Mouse (Mus musculus) heart, postnatal 4 days (tissue): Measurements from ENCODE around the gene Gm6763. TPM values are rescaled to one million over a fixed set of nuclear protein-coding genes. Genes with fewer than 3 reads are reported as not detected.
"Not testable (repeated sequence)": the region's sequence is repeated elsewhere in the genome, so short reads cannot be mapped to it uniquely, and the experiment has no call there.

Source experiments
- DNase-seq: peaks from one replicate; pipeline ENCODE4 v3.0.0; 2021
- total RNA-seq, 2 experiments: library from RNA; stranded (reverse); gene quantifications; 2 replicates each; pipeline ENCODE4 v1.2.3; 2021

The Gm6763 gene
- total RNA-seq = not detected

DNA sequence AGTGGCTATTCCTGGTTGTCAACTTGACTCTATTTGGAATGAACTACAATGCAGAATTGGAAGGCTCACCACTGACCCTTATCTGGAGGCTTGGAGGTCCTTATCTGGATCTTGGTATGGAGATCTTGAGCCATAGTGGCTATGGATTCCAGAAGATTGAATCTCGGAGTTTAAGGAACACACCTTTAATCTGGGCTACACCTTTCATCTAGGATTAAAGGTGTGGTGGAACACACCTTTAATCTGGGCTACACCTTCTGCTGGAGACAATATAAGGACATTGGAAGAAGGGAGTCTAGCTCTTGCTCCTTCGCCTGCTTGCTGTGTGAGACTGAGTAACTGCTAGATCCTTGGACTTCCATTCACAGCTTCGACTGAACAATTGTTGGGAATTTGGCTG, at the start of gene Gm6763:
Gene Gm6763, plus strand, starts transcription at position 301 of the 400 bp plus-strand sequence.
- not testable (repeated sequence) for DNase-seq

DNA sequence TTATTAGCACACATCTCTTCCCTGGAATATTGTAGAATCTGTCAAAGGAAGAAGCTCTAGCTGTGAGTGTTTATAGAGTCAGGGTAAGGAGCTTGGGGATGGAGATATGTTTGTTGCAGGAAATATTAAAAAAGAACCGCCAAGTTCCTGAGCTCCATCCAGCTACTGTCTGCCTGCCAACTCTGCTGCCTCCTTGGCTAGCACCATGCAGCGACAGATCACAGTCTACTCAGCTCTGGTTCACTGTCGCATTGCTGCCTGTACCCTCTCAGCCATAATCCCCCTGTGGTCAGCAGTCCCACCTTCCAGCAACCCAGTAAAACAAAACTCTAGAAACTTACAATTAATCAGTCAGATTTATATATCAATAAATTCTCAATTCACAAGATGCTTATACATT, 41.3 kb upstream of the Gm6763 start:
- no peak for DNase-seq

DNA sequence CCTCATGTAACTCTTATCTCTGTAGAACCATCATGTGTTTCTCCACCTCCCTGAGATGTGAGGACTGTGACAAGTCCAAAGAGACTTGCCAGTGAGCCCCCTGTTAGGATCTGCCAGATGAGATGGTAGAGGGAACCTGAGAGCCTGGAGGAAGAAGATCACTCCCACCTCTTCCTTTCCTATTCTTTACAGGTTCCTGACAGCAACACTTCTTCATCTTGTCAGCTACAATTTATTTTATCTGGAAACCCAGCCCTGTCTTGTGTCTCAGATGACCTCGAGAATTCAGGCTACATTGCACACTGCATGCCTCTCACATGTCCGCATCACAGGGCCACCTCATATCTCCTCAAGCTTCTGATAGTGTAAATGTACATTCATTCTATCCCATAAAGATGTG, 33.0 kb upstream of the Gm6763 start:
- no peak for DNase-seq

DNA sequence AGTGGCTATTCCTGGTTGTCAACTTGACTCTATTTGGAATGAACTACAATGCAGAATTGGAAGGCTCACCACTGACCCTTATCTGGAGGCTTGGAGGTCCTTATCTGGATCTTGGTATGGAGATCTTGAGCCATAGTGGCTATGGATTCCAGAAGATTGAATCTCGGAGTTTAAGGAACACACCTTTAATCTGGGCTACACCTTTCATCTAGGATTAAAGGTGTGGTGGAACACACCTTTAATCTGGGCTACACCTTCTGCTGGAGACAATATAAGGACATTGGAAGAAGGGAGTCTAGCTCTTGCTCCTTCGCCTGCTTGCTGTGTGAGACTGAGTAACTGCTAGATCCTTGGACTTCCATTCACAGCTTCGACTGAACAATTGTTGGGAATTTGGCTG, 8.6 kb upstream of the Gm6763 start, which contains the start of gene Gm21293:
Gene Gm21293, plus strand, starts transcription at position 301 of the 400 bp plus-strand sequence.
- not testable (repeated sequence) for DNase-seq

DNA sequence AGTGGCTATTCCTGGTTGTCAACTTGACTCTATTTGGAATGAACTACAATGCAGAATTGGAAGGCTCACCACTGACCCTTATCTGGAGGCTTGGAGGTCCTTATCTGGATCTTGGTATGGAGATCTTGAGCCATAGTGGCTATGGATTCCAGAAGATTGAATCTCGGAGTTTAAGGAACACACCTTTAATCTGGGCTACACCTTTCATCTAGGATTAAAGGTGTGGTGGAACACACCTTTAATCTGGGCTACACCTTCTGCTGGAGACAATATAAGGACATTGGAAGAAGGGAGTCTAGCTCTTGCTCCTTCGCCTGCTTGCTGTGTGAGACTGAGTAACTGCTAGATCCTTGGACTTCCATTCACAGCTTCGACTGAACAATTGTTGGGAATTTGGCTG, 8.4 kb downstream of the Gm6763 start, which contains the start of gene Gm8764:
Gene Gm8764, plus strand, starts transcription at position 301 of the 400 bp plus-strand sequence.
- not testable (repeated sequence) for DNase-seq

DNA sequence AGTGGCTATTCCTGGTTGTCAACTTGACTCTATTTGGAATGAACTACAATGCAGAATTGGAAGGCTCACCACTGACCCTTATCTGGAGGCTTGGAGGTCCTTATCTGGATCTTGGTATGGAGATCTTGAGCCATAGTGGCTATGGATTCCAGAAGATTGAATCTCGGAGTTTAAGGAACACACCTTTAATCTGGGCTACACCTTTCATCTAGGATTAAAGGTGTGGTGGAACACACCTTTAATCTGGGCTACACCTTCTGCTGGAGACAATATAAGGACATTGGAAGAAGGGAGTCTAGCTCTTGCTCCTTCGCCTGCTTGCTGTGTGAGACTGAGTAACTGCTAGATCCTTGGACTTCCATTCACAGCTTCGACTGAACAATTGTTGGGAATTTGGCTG, 16.9 kb downstream of the Gm6763 start, which contains the start of gene Gm21304:
Gene Gm21304, plus strand, starts transcription at position 301 of the 400 bp plus-strand sequence.
- not testable (repeated sequence) for DNase-seq

DNA sequence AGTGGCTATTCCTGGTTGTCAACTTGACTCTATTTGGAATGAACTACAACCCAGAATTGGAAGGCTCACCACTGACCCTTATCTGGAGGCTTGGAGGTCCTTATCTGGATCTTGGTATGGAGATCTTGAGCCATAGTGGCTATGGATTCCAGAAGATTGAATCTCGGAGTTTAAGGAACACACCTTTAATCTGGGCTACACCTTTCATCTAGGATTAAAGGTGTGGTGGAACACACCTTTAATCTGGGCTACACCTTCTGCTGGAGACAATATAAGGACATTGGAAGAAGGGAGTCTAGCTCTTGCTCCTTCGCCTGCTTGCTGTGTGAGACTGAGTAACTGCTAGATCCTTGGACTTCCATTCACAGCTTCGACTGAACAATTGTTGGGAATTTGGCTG, 25.4 kb downstream of the Gm6763 start, which contains the start of gene Gm21312:
Gene Gm21312, plus strand, starts transcription at position 301 of the 400 bp plus-strand sequence.
- DNase-seq = not testable (repeated sequence)

DNA sequence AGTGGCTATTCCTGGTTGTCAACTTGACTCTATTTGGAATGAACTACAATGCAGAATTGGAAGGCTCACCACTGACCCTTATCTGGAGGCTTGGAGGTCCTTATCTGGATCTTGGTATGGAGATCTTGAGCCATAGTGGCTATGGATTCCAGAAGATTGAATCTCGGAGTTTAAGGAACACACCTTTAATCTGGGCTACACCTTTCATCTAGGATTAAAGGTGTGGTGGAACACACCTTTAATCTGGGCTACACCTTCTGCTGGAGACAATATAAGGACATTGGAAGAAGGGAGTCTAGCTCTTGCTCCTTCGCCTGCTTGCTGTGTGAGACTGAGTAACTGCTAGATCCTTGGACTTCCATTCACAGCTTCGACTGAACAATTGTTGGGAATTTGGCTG, 33.9 kb downstream of the Gm6763 start, which contains the start of gene Gm20765:
Gene Gm20765, plus strand, starts transcription at position 301 of the 400 bp plus-strand sequence.
- not testable (repeated sequence) for DNase-seq

DNA sequence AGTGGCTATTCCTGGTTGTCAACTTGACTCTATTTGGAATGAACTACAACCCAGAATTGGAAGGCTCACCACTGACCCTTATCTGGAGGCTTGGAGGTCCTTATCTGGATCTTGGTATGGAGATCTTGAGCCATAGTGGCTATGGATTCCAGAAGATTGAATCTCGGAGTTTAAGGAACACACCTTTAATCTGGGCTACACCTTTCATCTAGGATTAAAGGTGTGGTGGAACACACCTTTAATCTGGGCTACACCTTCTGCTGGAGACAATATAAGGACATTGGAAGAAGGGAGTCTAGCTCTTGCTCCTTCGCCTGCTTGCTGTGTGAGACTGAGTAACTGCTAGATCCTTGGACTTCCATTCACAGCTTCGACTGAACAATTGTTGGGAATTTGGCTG, 42.4 kb downstream of the Gm6763 start, which contains the start of gene Gm4340:
Gene Gm4340, plus strand, starts transcription at position 301 of the 400 bp plus-strand sequence.
- not testable (repeated sequence) for DNase-seq

Other genes starting within 250 kb of the Gm6763 start
- gene Gm21293, start 8.5 kb upstream of the Gm6763 start, total RNA-seq = not detected
- not detected for gene Gm8764, start 8.5 kb downstream of the Gm6763 start, total RNA-seq
- not detected for gene Gm21304, start 17.0 kb downstream of the Gm6763 start, total RNA-seq
- gene Gm21312, start 25.5 kb downstream of the Gm6763 start, total RNA-seq = not detected
- not detected for gene Gm20765, start 34.0 kb downstream of the Gm6763 start, total RNA-seq
- gene Gm4340, start 42.5 kb downstream of the Gm6763 start, total RNA-seq = not detected